ENCODE assay signal across 21 mouse cellular contexts in genomic region chr1:43897131-43897530, GRCm38 (mm10). TPM values are rescaled to one million over a fixed set of nuclear protein-coding genes. Genes with fewer than 3 reads are reported as not detected.
A peak's percentile ranks its signal among the peaks of the same experiment; 100 is the strongest.
DNase-seq lines count a peak whose midpoint lies in the region; ATAC-seq and TF ChIP-seq lines count a peak whose summit lies in the region.
"Had no signal": no experiment of that assay in that cellular context is flagged by ENCODE, and none has a peak within 500 bp of the region (broad histone marks: within the 10 kb centered on the region; RNA-seq: fewer than 3 reads in every experiment).

No protein-coding gene starts in this region.

- 70% methylated on average over 2 of the region's 2 CpGs for WGBS in lung, adult 2 months

- peak; percentile 66 for ATAC-seq in megakaryocyte, adult 5-6 weeks (ENCODE audit: poor library complexity, severe bottlenecking)
- ATAC-seq: forebrain, embryonic 15.5 days; liver, postnatal 0 days; midbrain, embryonic 16.5 days had no signal

- H3K4me3 ChIP-seq in lung, adult 2 months (replicated peaks; ENCODE audit: extremely low read depth, low read depth, low read length): no peak overlapping the region
- H3K4me3 ChIP-seq: embryonic facial prominence, embryonic 10.5 days; forebrain, embryonic 15.5 days; hindbrain, embryonic 12.5 days; limb, embryonic 12.5 days had no signal

- no peak for TF ChIP-seq POLR2A in lung, adult 2 months (IDR thresholded peaks at IDR 0.05; ENCODE audit: borderline replicate concordance, extremely low read depth, low read depth, low read length)

- no peaks in the 10 kb centered on the region for H3K4me1 ChIP-seq in lung, adult 2 months (ENCODE audit: control insufficient read depth, insufficient read depth, low read length)

- TF ChIP-seq CTCF in lung, adult 2 months (IDR thresholded peaks at IDR 0.05; ENCODE audit: insufficient read depth, low read length): no peak

- DNase-seq in lung, postnatal 25 days (ENCODE audit: low spot score): peak; percentile 9
- DNase-seq in lung, adult 2 months: no peak
- peak; percentile 11 for DNase-seq in 3T3-L1 (ENCODE audit: low read depth, low spot score)
- peak; percentile 41 to 78 for DNase-seq in CD8-positive naive resting alpha-beta T cell, adult 2 months (ENCODE audit: low read depth in 2 of 2, low spot score in 2 of 2)
- DNase-seq in frontal cortex, postnatal 14 days (ENCODE audit: low spot score in 2 of 2): no peak
- no peak for DNase-seq in thymus, postnatal 36 days
- no peak for DNase-seq in gastrocnemius, postnatal 25 days
- DNase-seq: adrenal gland, postnatal 36 days; cerebellum, adult 9-10 months; gastrocnemius, postnatal 36 days; kidney, adult 2 months; liver, postnatal 0 days; lung, postnatal 14 days; right cerebral cortex, postnatal 14 days; thymus, adult 18-20 months had no signal

RNA-seq across cellular contexts. Expression of gene Tpp2, which starts 36.3 kb away (rescaled TPM):
- polyA plus RNA-seq in lung, adult 2 months (2012; rRNA removed): 4.7 and 8.4 TPM in 2 replicates
- total RNA-seq in megakaryocyte, adult 5-6 weeks (2015): 69.7 and 80.3 TPM in 2 replicates
- total RNA-seq in megakaryocyte, adult 5-6 weeks (2017): 77.1 and 84.2 TPM in 2 replicates
- 10 to 100 TPM; 32.6 to 33.1 TPM for total RNA-seq in gastrocnemius, postnatal 25 days (2021)

Comparison
In these comparisons a context has a peak if more than half of its experiments do, and no peak if none do; other contexts are left out.
1. DNase-seq: peak in lung, postnatal 25 days (single experiment), 3T3-L1 (single experiment) and CD8-positive naive resting alpha-beta T cell, adult 2 months (2 of 2); none in lung, adult 2 months (single experiment), frontal cortex, postnatal 14 days (0 of 2), thymus, postnatal 36 days (0 of 2) and gastrocnemius, postnatal 25 days (single experiment).